Mouse (Mus musculus): ENCODE measurements around the gene Mrc2. TPM values are rescaled to one million over a fixed set of nuclear protein-coding genes. Genes with fewer than 3 reads are reported as not detected.

Mrc2 gene
- polyA plus RNA-seq (2015; fragmentation: Nextera tagmentation; extraction: Ambion mirVana), result 5.0 and 5.3 TPM in 2 replicates

GRCm38 (mm10) chr11:105292124-105293071 is at the start of gene Mrc2:
Gene Mrc2, plus strand, starts transcription at chr11:105292643.
- 0% methylated on average over 65 of the region's 75 CpGs for WGBS

DNA sequence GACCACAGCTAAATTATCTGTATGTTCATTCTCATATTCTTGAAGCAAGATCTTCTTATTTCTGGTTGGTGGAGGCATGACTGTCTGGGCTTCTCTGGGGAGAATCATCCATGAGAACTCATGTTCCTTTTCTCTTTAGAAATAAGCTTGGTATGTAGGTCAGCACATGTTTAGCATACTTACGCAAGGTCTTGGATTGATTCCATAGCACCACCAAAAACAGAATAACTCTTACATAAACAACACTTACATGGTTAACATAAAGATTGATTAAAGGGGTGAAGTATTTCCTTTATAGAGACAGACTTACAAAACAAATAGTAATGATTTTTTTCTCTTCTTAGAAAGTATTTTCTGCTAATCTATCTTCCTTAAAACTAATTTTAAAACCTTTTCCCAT is 46.1 kb upstream of the Mrc2 start:
- 95% methylated on average over 1 of the region's 1 CpGs for WGBS
- Histone ChIP-seq H3K9ac (replicated peaks) (no peak overlapping the region), H3K4me2 (replicated peaks) (no peak overlapping the region), H3K27ac (no peak overlapping the region), H3K4me3 (replicated peaks) (no peak overlapping the region), H3K36me3 (peaks cover 48% of the 10 kb centered on the region), H3K4me1 (replicated peaks) (no peaks in the 10 kb centered on the region), H3K27me3 (no peaks in the 10 kb centered on the region), H3K9me3 (no peaks in the 10 kb centered on the region)
- ATAC-seq, result no peak

More at GRCm38 (mm10) chr11:105292124-105293071, at the start of gene Mrc2:
- peak within 1 kb of the TSS; percentile 57 for H3K4me3 ChIP-seq (replicated peaks)
- H3K27ac ChIP-seq, result peak within 1 kb of the TSS; percentile 60; the same call in 1 of the 2 replicates
- peak within 1 kb of the TSS; percentile 76 for H3K9ac ChIP-seq (replicated peaks)
- ATAC-seq, result peak; percentile 82
- H3K27me3 ChIP-seq, result peaks cover 7% of the 10 kb centered on the region; the same call in 1 of the 2 replicates
- peak within 1 kb of the TSS; percentile 99 for H3K4me2 ChIP-seq (replicated peaks)
- peaks cover 8% of the 10 kb centered on the region for H3K36me3 ChIP-seq
- H3K9me3 ChIP-seq, result no peaks in the 10 kb centered on the region
- H3K4me1 ChIP-seq (replicated peaks), result peaks cover 35% of the 10 kb centered on the region

DNA sequence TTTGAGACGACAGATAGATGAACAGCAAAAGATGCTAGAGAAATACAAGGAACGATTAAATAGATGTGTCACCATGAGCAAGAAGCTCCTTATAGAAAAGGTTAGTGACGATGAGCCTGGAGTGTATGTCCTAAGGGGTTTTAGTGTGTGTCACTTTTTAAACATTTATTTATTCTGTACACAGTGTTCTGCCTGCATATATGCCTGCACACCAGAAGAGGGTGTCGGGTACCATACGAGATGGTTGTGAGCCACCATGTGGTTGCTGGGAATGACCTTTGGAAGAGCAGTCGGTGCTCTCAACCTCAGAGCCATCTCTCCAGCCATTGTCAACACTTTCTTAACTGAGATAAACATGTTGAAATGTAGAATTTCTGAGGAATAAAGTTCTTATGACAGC is 45.7 kb upstream of the Mrc2 start:
- Histone ChIP-seq H3K36me3 (peaks cover 47% of the 10 kb centered on the region), H3K4me2 (replicated peaks) (no peak overlapping the region), H3K9ac (replicated peaks) (no peak overlapping the region), H3K27me3 (no peaks in the 10 kb centered on the region), H3K27ac (no peak overlapping the region), H3K9me3 (no peaks in the 10 kb centered on the region), H3K4me1 (replicated peaks) (no peaks in the 10 kb centered on the region), H3K4me3 (replicated peaks) (no peak overlapping the region)
- WGBS, result 94% methylated on average over 6 of the region's 6 CpGs
- ATAC-seq, result no peak

DNA sequence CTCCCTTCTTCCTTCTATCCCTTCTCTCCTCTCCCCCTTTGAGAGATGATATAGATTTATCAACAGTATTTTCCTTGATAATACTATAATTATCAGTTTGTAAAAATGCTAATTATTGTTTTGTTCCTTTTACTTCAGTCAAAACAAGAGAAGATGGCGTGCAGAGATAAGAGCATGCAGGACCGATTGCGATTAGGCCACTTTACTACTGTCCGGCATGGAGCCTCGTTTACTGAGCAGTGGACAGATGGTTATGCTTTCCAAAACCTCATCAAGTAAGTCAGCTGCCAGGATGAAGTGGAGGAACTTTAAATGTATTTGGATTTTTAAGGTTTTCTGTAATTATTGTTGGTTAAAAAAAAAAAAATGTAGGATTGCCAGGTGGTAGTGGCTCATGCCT is 45.1 kb upstream of the Mrc2 start:
- WGBS, result 96% methylated on average over 5 of the region's 5 CpGs
- H3K4me3 ChIP-seq (replicated peaks), result no peak overlapping the region
- no peaks in the 10 kb centered on the region for H3K27me3 ChIP-seq

GRCm38 (mm10) chr11:105259733-105260132 is 32.7 kb upstream of the Mrc2 start:
- no peak overlapping the region for H3K9ac ChIP-seq (replicated peaks)
- H3K9me3 ChIP-seq, result no peaks in the 10 kb centered on the region
- WGBS, result 88% methylated on average over 3 of the region's 3 CpGs
- H3K27ac ChIP-seq, result no peak overlapping the region
- H3K36me3 ChIP-seq, result peaks cover 49% of the 10 kb centered on the region
- H3K4me1 ChIP-seq (replicated peaks), result no peaks in the 10 kb centered on the region
- ATAC-seq, result no peak
- no peak overlapping the region for H3K4me2 ChIP-seq (replicated peaks)
- no peak overlapping the region for H3K4me3 ChIP-seq (replicated peaks)
- H3K27me3 ChIP-seq, result no peaks in the 10 kb centered on the region

More for the DNA sequence above, 45.1 kb upstream of the Mrc2 start:
- H3K36me3 ChIP-seq, result peaks cover 42% of the 10 kb centered on the region
- ATAC-seq, result no peak
- no peaks in the 10 kb centered on the region for H3K4me1 ChIP-seq (replicated peaks)
- H3K4me2 ChIP-seq (replicated peaks), result no peak overlapping the region
- no peak overlapping the region for H3K9ac ChIP-seq (replicated peaks)
- H3K9me3 ChIP-seq, result no peaks in the 10 kb centered on the region
- no peak overlapping the region for H3K27ac ChIP-seq

DNA sequence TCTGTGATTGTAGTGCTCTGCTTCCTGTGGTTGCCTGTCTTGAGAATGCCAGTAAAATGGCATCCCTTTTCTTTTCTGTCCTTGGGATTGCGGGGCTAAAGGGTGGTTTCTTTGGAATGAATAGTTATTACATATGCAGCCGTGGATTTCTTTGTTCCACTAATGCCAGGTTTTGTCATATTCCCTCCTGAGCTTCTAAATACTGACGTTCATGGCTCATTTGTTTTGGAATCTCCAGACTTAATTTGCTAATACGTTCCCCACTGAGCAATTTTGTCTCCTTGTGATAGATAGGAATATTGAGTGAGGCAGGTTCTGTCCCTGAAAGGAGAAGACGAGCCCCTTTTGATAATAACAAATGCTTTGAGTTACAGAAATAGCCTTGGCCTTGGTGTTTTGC is 31.3 kb upstream of the Mrc2 start:
- 59% methylated on average over 5 of the region's 5 CpGs for WGBS
- H3K9ac ChIP-seq (replicated peaks), result no peak overlapping the region
- no peaks in the 10 kb centered on the region for H3K27me3 ChIP-seq
- no peak for ATAC-seq
- H3K4me1 ChIP-seq (replicated peaks), result no peaks in the 10 kb centered on the region
- H3K4me3 ChIP-seq (replicated peaks), result no peak overlapping the region
- no peak overlapping the region for H3K4me2 ChIP-seq (replicated peaks)
- H3K9me3 ChIP-seq, result no peaks in the 10 kb centered on the region
- H3K36me3 ChIP-seq, result peaks cover 44% of the 10 kb centered on the region
- no peak overlapping the region for H3K27ac ChIP-seq

- Histone ChIP-seq H3K4me3 (replicated peaks) (no peak overlapping the region), H3K27me3 (no peaks in the 10 kb centered on the region), H3K9me3 (no peaks in the 10 kb centered on the region), H3K27ac (no peak overlapping the region), H3K4me1 (replicated peaks) (no peaks in the 10 kb centered on the region), H3K9ac (replicated peaks) (no peak overlapping the region), H3K36me3 (peaks cover 48% of the 10 kb centered on the region), H3K4me2 (replicated peaks) (no peak overlapping the region)
- whole genome bisulfite sequencing, result 91% methylated on average over 4 of the region's 4 CpGs
- ATAC-seq, result no peak
Measured at GRCm38 (mm10) chr11:105261601-105262351, 30.7 kb upstream of the Mrc2 start.

DNA sequence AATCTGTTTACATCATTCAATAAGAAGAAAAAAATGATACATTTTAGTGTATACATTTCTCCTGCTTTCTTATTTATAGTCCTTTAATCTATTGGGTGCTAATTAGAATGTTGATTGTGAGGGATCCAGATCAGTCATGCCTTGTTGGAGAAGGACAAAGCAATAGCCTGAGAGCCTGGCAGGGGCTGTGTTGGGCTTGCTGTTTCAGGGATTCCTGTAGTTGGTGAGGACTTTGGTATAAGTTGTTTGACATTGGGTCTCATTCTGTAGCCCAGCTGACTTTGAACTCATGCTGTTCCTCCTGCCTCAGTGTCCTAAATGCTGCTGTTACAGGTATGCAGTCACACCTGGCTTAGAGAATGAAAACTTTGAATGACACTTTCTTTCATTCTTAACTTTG is 27.9 kb upstream of the Mrc2 start:
- Histone ChIP-seq H3K9me3 (no peaks in the 10 kb centered on the region), H3K27ac (no peak overlapping the region), H3K27me3 (no peaks in the 10 kb centered on the region), H3K4me3 (replicated peaks) (no peak overlapping the region), H3K36me3 (peaks cover 54% of the 10 kb centered on the region), H3K4me2 (replicated peaks) (no peak overlapping the region), H3K9ac (replicated peaks) (no peak overlapping the region), H3K4me1 (replicated peaks) (no peaks in the 10 kb centered on the region)
- no peak for ATAC-seq

GRCm38 (mm10) chr11:105264988-105265387 is 27.5 kb upstream of the Mrc2 start:
- WGBS, result 92% methylated on average over 3 of the region's 3 CpGs
- Histone ChIP-seq H3K9ac (replicated peaks) (no peak overlapping the region), H3K27me3 (no peaks in the 10 kb centered on the region), H3K9me3 (no peaks in the 10 kb centered on the region), H3K4me2 (replicated peaks) (no peak overlapping the region), H3K36me3 (peaks cover 51% of the 10 kb centered on the region), H3K4me1 (replicated peaks) (no peaks in the 10 kb centered on the region), H3K4me3 (replicated peaks) (no peak overlapping the region), H3K27ac (no peak overlapping the region)
- ATAC-seq, result no peak

DNA sequence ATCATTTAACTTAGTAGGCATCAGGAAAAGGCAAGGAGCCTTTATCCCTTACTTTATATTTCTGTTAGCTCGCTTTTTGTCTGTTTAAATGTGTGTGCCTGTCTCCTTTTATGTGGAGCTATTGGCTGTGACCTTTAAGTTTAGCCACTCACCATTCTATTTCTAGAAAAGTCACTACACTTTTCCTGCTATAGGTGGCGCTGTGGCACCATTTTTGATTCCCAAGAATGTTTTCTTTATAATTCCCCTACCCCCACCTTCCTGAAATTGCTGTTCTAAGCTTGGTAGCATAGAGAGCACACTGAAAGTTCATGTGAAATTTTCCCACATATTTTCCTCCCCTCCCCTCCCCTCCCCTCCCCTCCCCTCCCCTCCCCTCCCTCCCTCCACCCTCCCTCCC is 22.3 kb upstream of the Mrc2 start:
- no peak for ATAC-seq
- no peaks in the 10 kb centered on the region for H3K4me1 ChIP-seq (replicated peaks)
- no peaks in the 10 kb centered on the region for H3K9me3 ChIP-seq
- no peak overlapping the region for H3K4me2 ChIP-seq (replicated peaks)
- no peaks in the 10 kb centered on the region for H3K27me3 ChIP-seq
- H3K27ac ChIP-seq, result no peak overlapping the region
- no peak overlapping the region for H3K9ac ChIP-seq (replicated peaks)
- H3K4me3 ChIP-seq (replicated peaks), result no peak overlapping the region
- WGBS, result 20% methylated on average over 2 of the region's 2 CpGs
- peaks cover 47% of the 10 kb centered on the region for H3K36me3 ChIP-seq

DNA sequence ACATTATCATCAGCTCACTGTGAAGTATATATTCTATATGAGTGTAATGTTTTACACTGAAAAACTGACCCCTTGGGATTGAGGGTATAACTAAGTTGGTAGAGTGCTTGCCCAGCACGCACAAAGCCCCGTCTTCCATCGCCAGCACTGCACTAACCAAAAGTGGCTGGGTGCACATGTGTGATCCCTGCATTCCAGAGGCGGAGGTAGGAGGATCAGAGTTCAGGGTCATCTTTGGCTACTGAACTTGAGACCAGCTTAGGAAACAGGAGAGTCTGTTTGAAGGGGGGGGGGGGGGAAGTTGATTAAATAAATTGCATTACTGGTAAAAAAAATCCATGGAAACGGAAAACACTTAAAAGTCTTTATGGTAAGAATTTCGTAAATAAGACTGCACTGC is 12.0 kb upstream of the Mrc2 start:
- ATAC-seq, result no peak
- H3K9me3 ChIP-seq, result no peaks in the 10 kb centered on the region
- no peaks in the 10 kb centered on the region for H3K27me3 ChIP-seq
- H3K36me3 ChIP-seq, result peaks cover 82% of the 10 kb centered on the region
- no peak overlapping the region for H3K4me2 ChIP-seq (replicated peaks)
- H3K4me1 ChIP-seq (replicated peaks), result no peaks in the 10 kb centered on the region
- no peak overlapping the region for H3K27ac ChIP-seq
- H3K4me3 ChIP-seq (replicated peaks), result no peak overlapping the region
- no peak overlapping the region for H3K9ac ChIP-seq (replicated peaks)
- 89% methylated on average over 6 of the region's 6 CpGs for WGBS

- H3K27me3 ChIP-seq, result no peaks in the 10 kb centered on the region
- no peaks in the 10 kb centered on the region for H3K4me1 ChIP-seq (replicated peaks)
- WGBS, result 94% methylated on average over 7 of the region's 7 CpGs
- no peak overlapping the region for H3K4me3 ChIP-seq (replicated peaks)
- H3K4me2 ChIP-seq (replicated peaks), result no peak overlapping the region
- no peak for ATAC-seq
- H3K9me3 ChIP-seq, result no peaks in the 10 kb centered on the region
- peaks cover 82% of the 10 kb centered on the region for H3K36me3 ChIP-seq
- no peak overlapping the region for H3K27ac ChIP-seq
- no peak overlapping the region for H3K9ac ChIP-seq (replicated peaks)
Measured at GRCm38 (mm10) chr11:105281291-105281690, 11.2 kb upstream of the Mrc2 start.

Measured in midbrain, embryonic 13.5 days (tissue).